Mouse (Mus musculus): ENCODE measurements around the gene Ercc6. TPM values are rescaled to one million over a fixed set of nuclear protein-coding genes. Genes with fewer than 3 reads are reported as not detected.

Ercc6 gene
- total RNA-seq, 1 experiment, result 23.0 TPM

- H3K9ac ChIP-seq (ENCODE audit: insufficient read depth, low read depth, low read length, poor library complexity, severe bottlenecking), result no peak overlapping the region
- peak; percentile 43 for DNase-seq (ENCODE audit: low read depth, low spot score)
- no peaks in the 10 kb centered on the region for H3K36me3 ChIP-seq (ENCODE audit: control insufficient read depth, insufficient read depth, low read length, poor library complexity, severe bottlenecking)
- no peak overlapping the region for H3K27ac ChIP-seq (ENCODE audit: insufficient read depth, low read depth, low read length, poor library complexity, severe bottlenecking)
- no peak overlapping the region for H3K4me3 ChIP-seq (ENCODE audit: insufficient read depth in 1 of 2, low read depth in 1 of 2, low read length in 2 of 2, poor library complexity in 1 of 2, severe bottlenecking in 1 of 2)
- TF ChIP-seq HCFC1 (IDR thresholded peaks at IDR 0.05; ENCODE audit: borderline replicate concordance, insufficient read depth, low read length) (no peak), CHD2 (IDR thresholded peaks at IDR 0.05; ENCODE audit: low read depth, low read length) (no peak), MAFK (IDR thresholded peaks at IDR 0.05; ENCODE audit: insufficient read depth, low read depth, low read length) (no peak), ZC3H11A (IDR thresholded peaks at IDR 0.05; ENCODE audit: borderline replicate concordance, low read depth, low read length) (no peak), ZNF384 (IDR thresholded peaks at IDR 0.05; ENCODE audit: low read depth, low read length) (no peak)
- in situ Hi-C loops (cut with MboI; ENCODE audit: low sequenced_read_pairs in 2 of 2, unreplicated experiment in 2 of 2), result no loop called here
- no peaks in the 10 kb centered on the region for H3K9me3 ChIP-seq (ENCODE audit: control insufficient read depth, insufficient read depth, low read depth, low read length)
- peaks cover 0 to 14% of the 10 kb centered on the region in 2 experiments; a peak in 1 of 4 replicates for H3K4me1 ChIP-seq (ENCODE audit: control insufficient read depth in 2 of 2, insufficient read depth in 2 of 2, low read length in 2 of 2, poor library complexity in 1 of 2)
These were observed 45.7 kb upstream of the Ercc6 start for GRCm38 (mm10) chr14:32467606-32468005.

DNA sequence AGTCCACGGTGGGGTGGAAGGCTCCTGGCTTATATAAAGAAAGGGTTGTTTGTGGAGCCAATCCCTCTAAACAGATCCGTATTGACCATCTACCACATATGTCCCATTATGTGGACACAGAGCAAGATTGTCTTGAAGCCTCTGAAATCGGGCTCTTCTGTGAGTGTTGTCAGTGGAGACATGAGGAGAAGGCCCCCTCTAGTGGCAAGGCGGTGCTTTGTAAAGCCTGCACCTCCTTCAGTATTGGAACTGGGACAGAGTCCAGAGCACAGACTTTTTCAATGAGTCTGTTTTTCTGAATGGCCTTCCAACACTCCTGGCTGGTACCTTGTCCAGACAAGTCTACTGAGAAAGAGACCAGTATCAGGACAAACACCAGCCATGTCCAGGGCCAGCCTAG, 40.3 kb upstream of the Ercc6 start:
- in situ Hi-C loops (cut with MboI; ENCODE audit: low sequenced_read_pairs in 2 of 2, unreplicated experiment in 2 of 2), result no loop called here

DNA sequence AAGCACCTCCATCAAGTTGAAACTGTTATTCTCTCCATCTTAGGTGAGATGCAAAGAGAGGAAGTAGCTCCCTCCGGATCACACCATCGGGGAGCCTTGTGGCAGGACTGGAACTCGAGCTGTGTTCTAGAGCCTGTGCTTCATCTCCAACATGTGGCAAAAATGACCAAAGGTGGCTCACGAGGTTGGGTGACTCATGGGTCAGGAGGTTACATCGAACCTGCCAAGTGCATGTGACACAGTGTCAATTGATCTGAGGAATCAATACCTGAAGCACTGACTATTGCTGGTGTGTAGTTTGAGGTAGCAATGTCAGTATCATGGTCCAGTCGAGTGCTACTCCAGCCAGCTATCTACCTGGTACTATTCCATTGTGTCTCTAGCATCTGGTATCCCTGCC, 36.8 kb upstream of the Ercc6 start:
- no peak for TF ChIP-seq MAFK (IDR thresholded peaks at IDR 0.05; ENCODE audit: insufficient read depth, low read depth, low read length)
- TF ChIP-seq ZC3H11A (IDR thresholded peaks at IDR 0.05; ENCODE audit: borderline replicate concordance, low read depth, low read length), result no peak
- no peak for TF ChIP-seq CHD2 (IDR thresholded peaks at IDR 0.05; ENCODE audit: low read depth, low read length)
- no peak for TF ChIP-seq ZNF384 (IDR thresholded peaks at IDR 0.05; ENCODE audit: low read depth, low read length)
- TF ChIP-seq HCFC1 (IDR thresholded peaks at IDR 0.05; ENCODE audit: borderline replicate concordance, insufficient read depth, low read length), result no peak
- Histone ChIP-seq H3K4me3 (ENCODE audit: insufficient read depth in 1 of 2, low read depth in 1 of 2, low read length in 2 of 2, poor library complexity in 1 of 2, severe bottlenecking in 1 of 2) (no peak overlapping the region), H3K36me3 (ENCODE audit: control insufficient read depth, insufficient read depth, low read length, poor library complexity, severe bottlenecking) (no peaks in the 10 kb centered on the region), H3K9me3 (ENCODE audit: control insufficient read depth, insufficient read depth, low read depth, low read length) (no peaks in the 10 kb centered on the region), H3K9ac (ENCODE audit: insufficient read depth, low read depth, low read length, poor library complexity, severe bottlenecking) (no peak overlapping the region), H3K4me1 (ENCODE audit: control insufficient read depth in 2 of 2, insufficient read depth in 2 of 2, low read length in 2 of 2, poor library complexity in 1 of 2) (no peaks in the 10 kb centered on the region), H3K27ac (ENCODE audit: insufficient read depth, low read depth, low read length, poor library complexity, severe bottlenecking) (no peak overlapping the region)
- in situ Hi-C loops (cut with MboI; ENCODE audit: low sequenced_read_pairs in 2 of 2, unreplicated experiment in 2 of 2), result no loop called here
- no peak for DNase-seq (ENCODE audit: low read depth, low spot score)

More for the DNA sequence above, 40.3 kb upstream of the Ercc6 start:
- H3K27ac ChIP-seq (ENCODE audit: insufficient read depth, low read depth, low read length, poor library complexity, severe bottlenecking), result no peak overlapping the region
- no peaks in the 10 kb centered on the region for H3K36me3 ChIP-seq (ENCODE audit: control insufficient read depth, insufficient read depth, low read length, poor library complexity, severe bottlenecking)
- H3K9ac ChIP-seq (ENCODE audit: insufficient read depth, low read depth, low read length, poor library complexity, severe bottlenecking), result no peak overlapping the region
- H3K9me3 ChIP-seq (ENCODE audit: control insufficient read depth, insufficient read depth, low read depth, low read length), result no peaks in the 10 kb centered on the region
- no peak for TF ChIP-seq ZNF384 (IDR thresholded peaks at IDR 0.05; ENCODE audit: low read depth, low read length)
- peak; percentile 67 for TF ChIP-seq ZC3H11A (IDR thresholded peaks at IDR 0.05; ENCODE audit: borderline replicate concordance, low read depth, low read length)
- H3K4me3 ChIP-seq (ENCODE audit: insufficient read depth in 1 of 2, low read depth in 1 of 2, low read length in 2 of 2, poor library complexity in 1 of 2, severe bottlenecking in 1 of 2), result no peak overlapping the region
- H3K4me1 ChIP-seq (ENCODE audit: control insufficient read depth in 2 of 2, insufficient read depth in 2 of 2, low read length in 2 of 2, poor library complexity in 1 of 2), result no peaks in the 10 kb centered on the region
- DNase-seq (ENCODE audit: low read depth, low spot score), result peak; percentile 51

DNA sequence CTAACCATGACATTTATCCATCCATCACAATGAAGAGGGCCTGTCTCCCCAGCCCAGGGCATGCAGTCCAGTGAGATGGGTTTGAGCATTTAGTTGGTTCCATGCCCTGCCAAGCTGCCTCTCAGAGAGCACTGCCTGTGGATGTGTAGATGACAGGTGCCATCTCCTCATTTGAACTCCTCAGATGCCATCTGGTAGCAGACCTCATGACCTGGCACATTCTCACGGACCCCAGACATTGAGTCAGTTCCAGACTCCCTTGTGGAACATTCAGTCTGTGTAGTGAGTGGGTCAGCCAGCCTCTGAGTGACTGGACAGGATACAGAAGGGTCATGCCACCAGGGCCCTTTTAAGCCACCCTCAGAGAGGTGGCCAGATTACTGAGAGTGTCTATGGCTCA, 35.7 kb upstream of the Ercc6 start:
- H3K4me3 ChIP-seq (ENCODE audit: insufficient read depth in 1 of 2, low read depth in 1 of 2, low read length in 2 of 2, poor library complexity in 1 of 2, severe bottlenecking in 1 of 2), result no peak overlapping the region
- H3K9me3 ChIP-seq (ENCODE audit: control insufficient read depth, insufficient read depth, low read depth, low read length), result no peaks in the 10 kb centered on the region
- no peak for DNase-seq (ENCODE audit: low read depth, low spot score)
- H3K4me1 ChIP-seq (ENCODE audit: control insufficient read depth in 2 of 2, insufficient read depth in 2 of 2, low read length in 2 of 2, poor library complexity in 1 of 2), result no peaks in the 10 kb centered on the region
- no peak overlapping the region for H3K27ac ChIP-seq (ENCODE audit: insufficient read depth, low read depth, low read length, poor library complexity, severe bottlenecking)
- in situ Hi-C loops (cut with MboI; ENCODE audit: low sequenced_read_pairs in 2 of 2, unreplicated experiment in 2 of 2), result no loop called here
- H3K9ac ChIP-seq (ENCODE audit: insufficient read depth, low read depth, low read length, poor library complexity, severe bottlenecking), result no peak overlapping the region
- H3K36me3 ChIP-seq (ENCODE audit: control insufficient read depth, insufficient read depth, low read length, poor library complexity, severe bottlenecking), result no peaks in the 10 kb centered on the region
- TF ChIP-seq ZNF384 (IDR thresholded peaks at IDR 0.05; ENCODE audit: low read depth, low read length), result no peak
- TF ChIP-seq HCFC1 (IDR thresholded peaks at IDR 0.05; ENCODE audit: borderline replicate concordance, insufficient read depth, low read length), result no peak
- no peak for TF ChIP-seq MAFK (IDR thresholded peaks at IDR 0.05; ENCODE audit: insufficient read depth, low read depth, low read length)
- TF ChIP-seq CHD2 (IDR thresholded peaks at IDR 0.05; ENCODE audit: low read depth, low read length), result no peak
- TF ChIP-seq ZC3H11A (IDR thresholded peaks at IDR 0.05; ENCODE audit: borderline replicate concordance, low read depth, low read length), result no peak

DNA sequence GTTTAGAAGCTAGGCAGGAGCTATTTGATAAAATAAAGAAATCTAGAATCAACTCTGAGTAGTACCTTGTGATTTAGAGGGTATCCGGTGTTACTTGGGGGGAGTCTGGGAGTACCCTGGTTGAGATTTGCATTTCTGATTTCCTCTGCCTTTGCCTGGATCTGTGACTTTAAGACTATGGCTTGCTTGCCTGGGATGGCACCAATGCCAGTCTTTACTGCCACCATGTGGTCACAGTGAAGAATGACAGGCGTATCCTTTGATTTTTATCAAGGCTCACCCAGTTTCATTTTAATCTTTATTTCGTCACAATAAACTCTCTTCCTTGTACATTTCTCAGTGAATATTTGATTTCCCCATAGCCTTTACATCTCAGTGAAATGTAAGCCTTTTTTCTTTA, 31.3 kb upstream of the Ercc6 start:
- Histone ChIP-seq H3K4me1 (ENCODE audit: control insufficient read depth in 2 of 2, insufficient read depth in 2 of 2, low read length in 2 of 2, poor library complexity in 1 of 2) (no peaks in the 10 kb centered on the region), H3K36me3 (ENCODE audit: control insufficient read depth, insufficient read depth, low read length, poor library complexity, severe bottlenecking) (no peaks in the 10 kb centered on the region), H3K9ac (ENCODE audit: insufficient read depth, low read depth, low read length, poor library complexity, severe bottlenecking) (no peak overlapping the region), H3K27ac (ENCODE audit: insufficient read depth, low read depth, low read length, poor library complexity, severe bottlenecking) (no peak overlapping the region), H3K4me3 (ENCODE audit: insufficient read depth in 1 of 2, low read depth in 1 of 2, low read length in 2 of 2, poor library complexity in 1 of 2, severe bottlenecking in 1 of 2) (no peak overlapping the region), H3K9me3 (ENCODE audit: control insufficient read depth, insufficient read depth, low read depth, low read length) (no peaks in the 10 kb centered on the region)
- DNase-seq (ENCODE audit: low read depth, low spot score), result peak; percentile 24
- in situ Hi-C loops (cut with MboI; ENCODE audit: low sequenced_read_pairs in 2 of 2, unreplicated experiment in 2 of 2), result no loop called here
- TF ChIP-seq ZC3H11A (IDR thresholded peaks at IDR 0.05; ENCODE audit: borderline replicate concordance, low read depth, low read length) (peak; percentile 97), MAFK (IDR thresholded peaks at IDR 0.05; ENCODE audit: insufficient read depth, low read depth, low read length) (no peak), ZNF384 (IDR thresholded peaks at IDR 0.05; ENCODE audit: low read depth, low read length) (no peak)

Measured in ES-E14 (cell line).